Mouse (Mus musculus): ENCODE results near the gene Golga1.

GRCm38 (mm10) chr2:39110514-39110913 is 45.2 kb upstream of the Golga1 start:
- TF ChIP-seq CTCF (IDR thresholded peaks at IDR 0.05; ENCODE audit: low read depth, low read length), result no peak
- TF ChIP-seq GATA1 (IDR thresholded peaks at IDR 0.05; ENCODE audit: borderline replicate concordance, low read length), result no peak
- TF ChIP-seq TAL1 (conservative IDR thresholded peaks at IDR 0.05; ENCODE audit: low read depth, low read length), result no peak
- TF ChIP-seq POLR2AphosphoS5 (IDR thresholded peaks at IDR 0.05; ENCODE audit: insufficient replicate concordance, low read depth, low read length), result no peak
- no peak for TF ChIP-seq GATA2 (IDR thresholded peaks at IDR 0.05; ENCODE audit: borderline replicate concordance, low read depth, low read length)

All from G1E (cell line).